Mouse (Mus musculus): ENCODE results near the gene AU040320.

- no peak for TF ChIP-seq CTCF (IDR thresholded peaks at IDR 0.05; ENCODE audit: control insufficient read depth, insufficient read depth, insufficient read length)
- TF ChIP-seq USF1 (IDR thresholded peaks at IDR 0.05; ENCODE audit: low read depth): no peak
These were observed 1.8 kb upstream of the AU040320 start for GRCm38 (mm10) chr4:126751556-126752023.

All from C2C12 (cell line).